Mouse (Mus musculus): Measurements from ENCODE around the gene Pitx2. TPM values are rescaled to one million over a fixed set of nuclear protein-coding genes. Genes with fewer than 3 reads are reported as not detected.

The Pitx2 gene
- polyA plus RNA-seq (2012; ENCODE audit: insufficient read depth, low replicate concordance), result 0.11 TPM in 1 of 2 replicates, not detected in the other

DNA sequence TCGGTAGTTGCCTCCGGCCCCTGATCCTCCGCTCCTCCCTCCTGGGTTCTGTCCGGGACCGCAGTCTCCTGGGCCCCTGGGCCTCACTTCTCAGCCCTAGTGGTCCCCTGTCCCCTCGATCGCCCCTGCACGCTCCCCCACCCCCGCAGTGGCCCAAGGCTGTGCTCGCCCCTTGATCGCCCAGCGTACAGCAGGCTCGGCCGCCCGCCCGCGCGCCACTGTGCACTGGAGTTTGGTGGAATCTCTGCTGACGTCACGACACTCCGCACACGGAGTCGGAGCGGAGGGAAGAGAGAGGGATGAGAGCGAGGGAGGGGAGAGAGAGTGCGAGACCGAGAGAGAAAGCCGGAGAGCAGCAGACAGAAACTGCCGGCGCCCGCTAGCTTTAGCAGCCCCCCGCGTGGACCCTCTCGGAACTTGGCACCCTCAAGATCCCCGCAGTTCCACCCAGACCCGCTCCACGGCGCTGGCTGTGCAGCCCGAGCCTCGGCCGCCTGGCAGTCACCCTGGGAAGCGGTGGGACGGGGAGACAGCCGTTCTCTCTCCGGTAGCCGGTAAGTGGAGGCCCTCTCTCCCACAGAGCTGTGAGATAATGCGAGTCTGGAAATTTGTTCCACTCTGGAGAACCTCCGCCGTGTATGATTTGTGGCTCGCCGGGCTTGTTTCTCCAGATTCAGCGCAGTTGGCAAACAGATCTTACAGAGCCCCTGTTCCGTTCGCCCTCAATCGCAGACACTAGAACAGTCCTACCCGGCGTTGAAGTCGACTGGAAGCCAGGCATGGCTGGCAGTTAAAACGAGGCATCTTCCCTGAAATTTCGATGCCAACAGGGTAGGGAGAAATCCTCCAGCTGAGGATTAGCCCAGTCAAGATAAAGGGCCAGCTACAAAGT, at the start of gene Pitx2:
Pitx2 (plus strand) TSS at position 270 of the 892 bp plus-strand sequence.
- H3K4me3 ChIP-seq (replicated peaks), result peak within 1 kb of the TSS; percentile 74
- peaks cover 29% of the 10 kb centered on the region; the same call in 1 of the 2 replicates for H3K9me3 ChIP-seq

GRCm38 (mm10) chr3:129150001-129150400, 49.7 kb upstream of the Pitx2 start:
- no peaks in the 10 kb centered on the region for H3K4me1 ChIP-seq
- no peak for TF ChIP-seq GATA1 (IDR thresholded peaks at IDR 0.05; ENCODE audit: borderline replicate concordance, low read length)
- TF ChIP-seq FLI1 (IDR thresholded peaks at IDR 0.05; ENCODE audit: low read length), result no peak

More for the DNA sequence above, at the start of gene Pitx2:
- TF ChIP-seq GATA1 (IDR thresholded peaks at IDR 0.05; ENCODE audit: borderline replicate concordance, low read length) (no peak), FLI1 (IDR thresholded peaks at IDR 0.05; ENCODE audit: low read length) (no peak)
- peaks cover 29% of the 10 kb centered on the region for H3K4me1 ChIP-seq
- peaks cover 95% of the 10 kb centered on the region for H3K27me3 ChIP-seq (replicated peaks)
- no peaks in the 10 kb centered on the region for H3K36me3 ChIP-seq (replicated peaks; ENCODE audit: low read length)

DNA sequence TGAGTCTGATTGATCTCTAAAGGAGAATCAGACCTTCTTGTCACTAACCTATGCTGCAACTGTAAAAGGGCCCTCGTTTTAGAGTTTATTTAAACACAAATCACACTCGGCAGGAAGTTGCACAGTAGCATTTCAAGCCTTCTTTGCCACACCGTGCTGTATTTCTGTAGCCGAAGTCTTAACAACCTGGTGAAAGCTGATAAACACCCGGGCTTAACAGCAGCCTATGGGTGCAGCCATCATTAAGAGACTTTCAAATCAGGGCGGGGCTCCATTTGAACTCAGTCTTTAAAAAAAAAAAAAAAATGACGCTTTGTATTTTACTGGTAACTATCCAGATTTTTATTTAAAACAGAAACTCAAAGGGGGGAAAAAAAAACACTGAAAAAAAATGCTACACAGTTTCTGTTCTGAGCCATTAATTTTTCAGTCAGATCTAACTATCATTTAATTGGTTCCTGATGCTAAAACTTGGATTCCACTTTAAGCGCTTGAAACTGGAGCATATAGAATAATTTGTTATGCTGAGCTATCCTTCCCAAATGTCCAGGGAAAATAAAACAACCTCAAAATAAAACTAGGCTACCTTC, 48.5 kb upstream of the Pitx2 start:
- TF ChIP-seq FLI1 (IDR thresholded peaks at IDR 0.05; ENCODE audit: low read length) (no peak), GATA1 (IDR thresholded peaks at IDR 0.05; ENCODE audit: borderline replicate concordance, low read length) (no peak)

More at GRCm38 (mm10) chr3:129150001-129150400, 49.7 kb upstream of the Pitx2 start:
- no peak overlapping the region for H3K4me3 ChIP-seq (replicated peaks)
- H3K9me3 ChIP-seq, result peaks cover 22% of the 10 kb centered on the region
- no peaks in the 10 kb centered on the region for H3K27me3 ChIP-seq (replicated peaks)
- H3K36me3 ChIP-seq (replicated peaks; ENCODE audit: low read length), result no peaks in the 10 kb centered on the region

DNA sequence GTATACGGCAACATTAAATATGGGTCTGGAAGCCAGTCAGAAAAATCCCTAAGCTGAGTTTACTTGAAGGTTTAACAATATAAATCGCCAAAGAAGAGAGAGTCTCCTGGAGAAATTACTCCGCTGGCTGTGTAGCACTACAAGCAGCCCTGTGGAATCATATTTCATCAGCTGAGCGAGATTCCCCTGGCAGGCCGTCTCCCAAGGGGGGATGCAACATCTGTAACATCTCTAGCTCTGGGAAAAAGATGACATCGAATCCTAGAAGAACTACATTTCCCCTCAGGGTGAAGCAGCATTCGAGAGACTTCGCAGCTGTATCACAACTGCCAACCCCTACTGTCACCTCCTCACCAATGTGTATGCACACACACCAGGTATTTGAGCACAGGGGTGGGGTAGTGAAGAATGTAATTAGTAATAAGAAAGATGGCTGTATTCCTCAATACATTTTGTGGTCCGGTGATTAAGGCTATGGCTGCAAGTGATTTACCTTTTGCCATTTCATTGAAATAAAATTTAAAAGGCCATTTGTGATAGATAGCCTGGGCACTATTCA, 40.8 kb upstream of the Pitx2 start:
- Histone ChIP-seq H3K9me3 (peaks cover 12% of the 10 kb centered on the region), H3K36me3 (replicated peaks; ENCODE audit: low read length) (no peaks in the 10 kb centered on the region), H3K4me3 (replicated peaks) (no peak overlapping the region), H3K4me1 (no peaks in the 10 kb centered on the region; the same call in 1 of the 2 replicates), H3K27me3 (replicated peaks) (no peaks in the 10 kb centered on the region)
- TF ChIP-seq FLI1 (IDR thresholded peaks at IDR 0.05; ENCODE audit: low read length) (no peak), GATA1 (IDR thresholded peaks at IDR 0.05; ENCODE audit: borderline replicate concordance, low read length) (no peak)

More for the DNA sequence above, 48.5 kb upstream of the Pitx2 start:
- Histone ChIP-seq H3K36me3 (replicated peaks; ENCODE audit: low read length) (no peaks in the 10 kb centered on the region), H3K4me3 (replicated peaks) (no peak overlapping the region), H3K9me3 (peaks cover 29% of the 10 kb centered on the region), H3K4me1 (no peaks in the 10 kb centered on the region), H3K27me3 (replicated peaks) (no peaks in the 10 kb centered on the region)

- Histone ChIP-seq H3K36me3 (replicated peaks; ENCODE audit: low read length) (no peaks in the 10 kb centered on the region), H3K9me3 (no peaks in the 10 kb centered on the region; the same call in 1 of the 2 replicates), H3K4me1 (no peaks in the 10 kb centered on the region; the same call in 1 of the 2 replicates), H3K27me3 (replicated peaks) (no peaks in the 10 kb centered on the region), H3K4me3 (replicated peaks) (no peak overlapping the region)
- no peak for TF ChIP-seq GATA1 (IDR thresholded peaks at IDR 0.05; ENCODE audit: borderline replicate concordance, low read length)
- no peak for TF ChIP-seq FLI1 (IDR thresholded peaks at IDR 0.05; ENCODE audit: low read length)
Measured at GRCm38 (mm10) chr3:129161333-129162035, 38.2 kb upstream of the Pitx2 start.

DNA sequence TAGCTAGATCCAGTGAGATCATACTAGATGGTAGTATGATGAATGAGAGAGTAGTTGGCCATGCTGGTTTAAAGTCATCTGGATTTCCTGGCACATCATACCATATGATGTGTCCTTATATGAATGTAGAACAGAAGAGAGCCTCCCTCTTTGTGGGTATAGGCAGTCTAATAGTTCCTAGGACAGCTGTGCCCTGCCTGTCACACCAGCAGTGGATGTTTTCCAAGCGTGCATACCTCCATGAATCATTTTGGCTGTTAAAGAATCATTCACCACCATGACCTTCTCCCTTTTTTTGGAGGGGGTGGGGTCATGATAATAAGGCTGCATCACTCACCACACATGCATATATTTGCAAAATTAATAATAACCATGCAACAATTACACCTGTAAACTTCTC, 35.4 kb upstream of the Pitx2 start:
- no peaks in the 10 kb centered on the region for H3K9me3 ChIP-seq
- H3K4me1 ChIP-seq, result no peaks in the 10 kb centered on the region; the same call in 1 of the 2 replicates
- no peaks in the 10 kb centered on the region for H3K36me3 ChIP-seq (replicated peaks; ENCODE audit: low read length)
- no peak for TF ChIP-seq FLI1 (IDR thresholded peaks at IDR 0.05; ENCODE audit: low read length)
- no peak for TF ChIP-seq GATA1 (IDR thresholded peaks at IDR 0.05; ENCODE audit: borderline replicate concordance, low read length)
- H3K4me3 ChIP-seq (replicated peaks), result no peak overlapping the region
- H3K27me3 ChIP-seq (replicated peaks), result no peaks in the 10 kb centered on the region

GRCm38 (mm10) chr3:129165715-129166114, 34.0 kb upstream of the Pitx2 start:
- peaks cover 3% of the 10 kb centered on the region; the same call in 1 of the 2 replicates for H3K9me3 ChIP-seq
- TF ChIP-seq FLI1 (IDR thresholded peaks at IDR 0.05; ENCODE audit: low read length) (no peak), GATA1 (IDR thresholded peaks at IDR 0.05; ENCODE audit: borderline replicate concordance, low read length) (no peak)
- no peaks in the 10 kb centered on the region for H3K27me3 ChIP-seq (replicated peaks)
- no peaks in the 10 kb centered on the region for H3K36me3 ChIP-seq (replicated peaks; ENCODE audit: low read length)
- no peak overlapping the region for H3K4me3 ChIP-seq (replicated peaks)
- no peaks in the 10 kb centered on the region; the same call in 1 of the 2 replicates for H3K4me1 ChIP-seq

DNA sequence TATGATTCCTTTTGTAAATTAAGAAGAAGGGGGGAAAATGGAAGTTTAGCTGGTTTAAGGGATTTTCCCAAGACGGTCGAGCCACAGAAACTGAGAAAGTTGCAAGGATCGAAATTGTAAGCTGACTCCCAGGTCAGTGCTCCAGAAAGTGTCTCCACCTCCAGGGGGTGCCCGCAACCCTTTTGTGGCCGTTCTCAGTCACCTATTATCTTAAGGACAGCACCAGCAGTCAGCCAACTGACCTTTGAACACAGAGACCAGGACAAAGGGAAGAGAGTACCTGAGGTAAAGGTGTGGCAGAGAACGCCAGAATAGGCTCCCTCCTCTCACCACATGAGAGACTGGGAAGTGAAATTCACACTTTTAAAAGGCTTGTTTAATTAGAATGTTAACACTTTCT, 33.0 kb upstream of the Pitx2 start:
- TF ChIP-seq FLI1 (IDR thresholded peaks at IDR 0.05; ENCODE audit: low read length) (no peak), GATA1 (IDR thresholded peaks at IDR 0.05; ENCODE audit: borderline replicate concordance, low read length) (no peak)
- Histone ChIP-seq H3K9me3 (peaks cover 3% of the 10 kb centered on the region; the same call in 1 of the 2 replicates), H3K36me3 (replicated peaks; ENCODE audit: low read length) (no peaks in the 10 kb centered on the region), H3K4me3 (replicated peaks) (no peak overlapping the region), H3K27me3 (replicated peaks) (no peaks in the 10 kb centered on the region), H3K4me1 (no peaks in the 10 kb centered on the region; the same call in 1 of the 2 replicates)

- Histone ChIP-seq H3K9me3 (peaks cover 3% of the 10 kb centered on the region; the same call in 1 of the 2 replicates), H3K4me1 (no peaks in the 10 kb centered on the region), H3K27me3 (replicated peaks) (no peaks in the 10 kb centered on the region), H3K36me3 (replicated peaks; ENCODE audit: low read length) (no peaks in the 10 kb centered on the region), H3K4me3 (replicated peaks) (no peak overlapping the region)
- TF ChIP-seq FLI1 (IDR thresholded peaks at IDR 0.05; ENCODE audit: low read length) (no peak), GATA1 (IDR thresholded peaks at IDR 0.05; ENCODE audit: borderline replicate concordance, low read length) (no peak)
Measured at GRCm38 (mm10) chr3:129170416-129170815, 29.3 kb upstream of the Pitx2 start.

Measured in megakaryocyte, embryonic 14.5 days (primary cell).